Mouse (Mus musculus) frontal cortex, postnatal 36 days (tissue): Measurements from ENCODE around the gene Prss36.

Experiments
- DNase-seq, 2 experiments: peaks; one replicate each; pipeline ENCODE4 v3.0.0; 2022; ENCODE audit warnings: low spot score in 2 of 2

Gene Prss36

DNA sequence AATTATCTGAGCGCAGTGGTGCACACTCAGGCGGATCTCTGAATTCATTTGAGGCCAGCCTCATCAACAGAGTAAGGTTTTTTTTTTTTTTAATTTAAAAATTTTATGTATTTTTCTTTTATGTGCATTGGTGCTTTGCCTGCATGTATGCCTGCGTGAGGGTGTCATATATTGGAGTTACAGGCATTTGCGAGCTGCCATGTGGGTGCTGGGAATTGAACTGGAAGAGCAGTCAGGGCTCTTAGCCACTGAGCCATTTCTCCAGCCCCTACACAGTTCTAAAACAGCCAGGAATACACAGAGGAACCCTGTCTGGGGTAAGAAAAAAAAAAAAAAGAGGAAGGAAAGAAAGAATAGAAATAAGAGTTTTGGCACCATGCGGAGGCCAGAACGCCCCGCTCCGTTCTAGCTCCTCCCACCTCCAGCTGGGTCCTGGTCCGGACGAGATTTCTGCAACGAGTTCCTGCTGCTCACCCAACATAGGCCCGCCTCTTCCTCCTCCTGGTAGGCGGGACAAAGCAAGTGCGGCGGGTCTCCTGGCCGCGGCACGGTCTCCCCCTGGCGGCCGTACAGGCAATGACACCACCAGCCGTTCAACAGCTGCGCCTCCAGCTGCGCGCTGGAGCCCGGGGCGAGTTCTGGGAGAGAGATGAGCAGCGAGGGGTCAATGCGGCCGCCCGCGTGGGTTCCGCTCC is 11.3 kb downstream of the Prss36 start:
- peak; percentile 94 to 95 for DNase-seq

- DNase-seq, result no peak
Measured at GRCm38 (mm10) chr7:127934075-127934474, 12.4 kb downstream of the Prss36 start.

- no peak for DNase-seq
Measured at GRCm38 (mm10) chr7:127932273-127933031, 14.1 kb downstream of the Prss36 start.

- DNase-seq, result no peak
Measured at GRCm38 (mm10) chr7:127931351-127932135, 15.0 kb downstream of the Prss36 start.

- DNase-seq, result no peak
Measured at GRCm38 (mm10) chr7:127930636-127931035, 15.9 kb downstream of the Prss36 start.

- no peak for DNase-seq
Measured at GRCm38 (mm10) chr7:127929923-127930322, 16.6 kb downstream of the Prss36 start, which contains the start of gene Prss8. Prss8 (minus strand) TSS chr7:127930104.

DNA sequence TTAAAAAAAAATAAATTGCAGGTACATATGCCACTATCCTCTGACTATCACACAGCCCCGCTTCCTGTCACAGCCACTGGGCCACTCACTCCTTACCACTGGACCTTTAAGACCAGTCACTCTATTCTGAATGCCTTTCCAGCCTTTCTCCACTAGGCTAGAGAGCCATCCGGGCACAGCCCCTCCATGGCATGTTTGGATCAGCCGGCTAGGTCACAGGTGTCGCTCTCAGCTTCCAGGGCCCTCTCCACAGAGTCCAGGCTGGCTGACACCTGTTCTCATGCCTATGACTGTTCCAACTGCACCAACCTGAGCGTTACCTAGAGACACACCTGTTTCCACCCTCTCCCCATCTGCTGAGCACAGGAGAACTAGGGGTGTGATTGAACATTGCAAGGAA is 17.9 kb downstream of the Prss36 start:
- no peak for DNase-seq

- DNase-seq, result no peak
Measured at GRCm38 (mm10) chr7:127927726-127928125, 18.8 kb downstream of the Prss36 start.

DNA sequence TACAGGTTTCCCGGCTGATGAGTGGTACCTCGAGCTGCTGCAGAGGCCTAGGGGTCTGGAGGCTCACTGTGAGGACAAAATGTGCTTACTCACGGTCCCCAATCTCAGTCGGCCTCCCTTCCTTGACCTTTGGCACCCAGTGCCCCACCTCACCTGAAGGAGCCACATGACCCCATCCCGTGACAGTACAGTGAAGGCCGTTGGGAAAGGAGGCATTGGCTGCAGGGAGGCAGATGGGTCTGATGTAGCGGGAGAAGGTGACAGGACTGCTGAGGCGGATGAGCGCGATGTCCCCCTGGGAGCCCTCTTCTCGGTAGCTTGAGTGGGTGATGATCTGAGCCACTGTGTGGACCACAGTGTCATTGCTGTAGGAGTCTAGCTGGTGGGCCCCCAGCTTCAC is 19.7 kb downstream of the Prss36 start:
- no peak for DNase-seq

DNA sequence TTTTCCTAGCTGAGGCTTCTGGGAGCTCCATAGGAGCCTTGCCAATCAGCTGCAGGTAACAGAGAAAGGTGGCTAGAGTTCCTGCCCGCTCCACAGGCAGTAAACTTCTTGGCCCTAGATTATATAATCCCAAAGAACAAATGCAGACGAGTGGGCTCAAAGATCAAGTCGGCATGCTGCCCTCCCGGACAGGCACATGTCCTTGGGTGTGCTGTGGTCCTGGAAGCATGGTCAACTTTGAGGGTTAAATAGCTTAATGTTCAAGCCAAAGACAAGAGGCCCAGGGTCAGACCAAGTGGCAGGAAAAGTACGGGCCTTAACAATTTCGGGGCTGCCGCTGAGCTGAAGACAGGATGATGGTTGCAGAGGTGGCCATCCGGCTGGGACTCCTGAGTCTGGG is 20.5 kb downstream of the Prss36 start:
- DNase-seq, result no peak

GRCm38 (mm10) chr7:127925252-127925651 is 21.3 kb downstream of the Prss36 start:
- DNase-seq, result no peak

GRCm38 (mm10) chr7:127923714-127924113 is 22.8 kb downstream of the Prss36 start:
- DNase-seq, result no peak

DNA sequence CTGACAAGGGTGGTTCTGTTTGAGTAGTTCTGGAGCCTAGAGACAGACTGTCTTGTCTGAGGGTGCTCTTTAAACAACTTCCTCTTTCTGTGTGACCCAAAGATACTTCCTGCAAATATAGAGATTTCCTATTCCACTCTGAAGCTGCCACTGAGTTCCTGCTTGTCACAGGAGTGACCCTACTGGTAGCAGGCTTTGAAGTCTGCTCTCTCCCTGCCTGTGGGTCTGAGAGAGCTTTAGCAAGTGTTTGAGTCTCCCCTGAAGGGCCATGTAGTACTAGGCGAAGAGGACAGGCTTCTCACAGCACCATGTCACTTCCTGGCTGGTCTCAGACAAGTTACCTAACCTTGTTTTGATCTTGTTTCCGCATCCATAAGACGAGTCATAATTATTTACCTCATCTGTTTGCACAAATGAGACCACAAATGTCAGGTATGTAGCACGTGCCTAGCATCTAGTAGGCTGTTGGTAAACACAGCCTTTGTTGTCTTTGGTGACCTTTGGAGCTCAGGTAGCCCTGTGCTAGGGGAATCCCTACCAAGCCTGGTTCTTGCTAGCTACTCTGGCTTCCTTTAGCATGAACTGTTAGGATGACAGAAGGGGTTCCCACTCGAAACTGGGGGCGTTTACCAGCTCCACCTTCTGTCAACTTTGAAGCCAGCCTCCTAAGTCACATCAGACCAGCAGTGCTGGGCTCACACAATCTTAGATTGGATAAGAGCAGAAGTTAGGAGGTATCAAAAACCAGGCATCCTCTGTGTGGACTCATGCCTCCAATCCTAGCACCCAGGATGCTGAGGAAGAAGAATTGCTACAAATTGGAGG is 23.9 kb downstream of the Prss36 start:
- peak; percentile 27 to 37 for DNase-seq

- DNase-seq, result peak in 1 of 2 experiments; percentile 36
Measured at GRCm38 (mm10) chr7:127921516-127921915, 25.0 kb downstream of the Prss36 start.

DNA sequence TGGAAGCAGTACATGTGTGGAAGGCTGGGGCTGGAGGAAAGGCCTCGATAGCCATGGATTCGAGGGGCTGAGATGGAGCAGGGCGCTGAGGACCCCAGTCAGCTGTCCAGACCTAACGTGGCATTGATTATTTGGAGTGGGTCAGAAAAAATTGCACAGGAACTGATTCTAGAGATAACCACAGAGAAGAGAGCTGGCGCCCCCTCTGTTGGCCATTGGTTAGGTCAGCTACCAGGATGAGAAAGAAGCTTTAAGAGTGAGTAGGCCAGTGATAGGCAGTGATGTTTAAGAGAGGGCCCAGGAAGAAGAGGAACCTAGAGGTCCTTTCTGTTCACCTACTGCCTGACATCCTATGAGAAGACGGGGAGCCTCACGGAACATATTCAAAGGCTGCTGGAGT is 27.2 kb downstream of the Prss36 start:
- no peak for DNase-seq

- peak in 1 of 2 experiments; percentile 43 for DNase-seq
Measured at GRCm38 (mm10) chr7:127918203-127918602, 28.3 kb downstream of the Prss36 start.

DNA sequence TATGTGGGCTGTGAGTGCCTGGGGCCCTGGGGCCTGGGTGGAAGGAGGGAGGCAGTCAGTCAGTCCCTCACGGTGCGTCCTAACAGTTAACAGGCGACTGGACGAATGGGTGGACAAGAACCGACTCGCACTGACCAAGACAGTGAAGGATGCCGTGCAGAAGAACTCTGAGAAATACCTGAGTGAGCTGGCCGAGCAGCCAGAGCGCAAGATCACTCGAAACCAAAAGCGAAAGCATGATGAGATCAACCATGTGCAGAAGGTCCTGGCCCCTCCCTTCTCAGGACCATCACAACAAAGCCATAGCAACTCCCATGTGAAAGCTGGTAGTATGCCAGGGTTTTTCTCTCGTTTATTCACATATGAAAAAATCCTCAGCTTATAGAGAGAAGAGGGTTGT is 31.2 kb downstream of the Prss36 start:
- DNase-seq, result no peak

- no peak for DNase-seq
Measured at GRCm38 (mm10) chr7:127912938-127913337, 33.6 kb downstream of the Prss36 start.

DNA sequence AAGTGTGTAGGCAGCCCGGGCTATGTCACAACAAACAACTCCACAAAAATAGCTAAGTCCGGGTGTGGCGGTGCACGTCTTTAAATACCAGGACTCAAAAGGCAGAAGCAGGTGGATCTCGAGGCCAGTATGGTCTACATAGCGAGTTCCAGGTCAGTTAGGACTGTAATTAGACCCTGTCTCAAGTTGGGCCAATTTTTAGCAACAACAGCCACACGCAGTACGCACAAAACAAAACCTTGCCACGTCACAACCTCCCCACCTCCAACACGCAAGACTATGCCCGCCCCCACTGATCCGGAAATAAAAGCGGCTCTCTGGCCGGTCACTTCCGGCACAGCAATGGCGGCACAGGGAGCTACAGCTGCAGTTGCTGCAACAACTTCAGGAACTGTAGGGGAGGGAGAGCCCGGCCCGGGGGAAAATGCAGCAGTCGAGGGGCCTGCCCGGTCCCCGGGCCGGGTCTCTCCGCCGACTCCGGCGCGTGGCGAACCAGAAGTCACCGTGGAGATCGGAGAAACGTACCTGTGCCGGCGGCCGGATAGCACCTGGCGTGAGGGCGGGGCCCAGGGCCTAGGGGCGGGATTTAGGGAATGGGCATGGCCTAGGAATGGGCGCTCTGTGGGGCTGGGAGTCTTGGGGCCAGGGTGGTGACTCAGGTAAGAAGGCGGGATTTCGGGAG is 34.2 kb downstream of the Prss36 start, which contains the start of gene Kat8:
TSS of gene Kat8 (plus strand) at position 327 of the 682 bp plus-strand sequence.
- peak; percentile 85 to 89 for DNase-seq

DNA sequence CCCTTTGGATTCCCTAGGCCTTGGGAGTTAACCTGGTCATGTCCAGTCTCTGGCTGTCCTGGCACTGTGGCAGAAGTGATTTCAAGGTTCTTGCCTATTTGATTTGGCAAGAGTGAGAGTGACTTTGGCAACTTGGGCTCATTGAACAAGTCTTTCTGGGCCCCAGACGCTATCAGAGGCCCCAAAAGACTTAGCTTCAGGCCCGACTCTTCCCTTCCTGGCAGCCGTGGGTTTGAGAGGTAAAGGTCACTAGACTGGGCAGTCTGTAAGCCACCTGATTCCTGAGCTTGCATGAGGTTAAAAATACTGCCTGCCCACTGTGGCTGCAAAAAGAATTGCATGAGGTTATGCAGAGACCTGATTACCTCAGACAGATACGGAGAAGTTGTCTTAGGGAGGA is 37.9 kb downstream of the Prss36 start:
- DNase-seq, result no peak

- DNase-seq, result no peak
Measured at GRCm38 (mm10) chr7:127907939-127908338, 38.6 kb downstream of the Prss36 start.
